Mouse (Mus musculus): ENCODE measurements around the gene Slc25a39. TPM values are rescaled to one million over a fixed set of nuclear protein-coding genes. Genes with fewer than 3 reads are reported as not detected.

Gene Slc25a39
- total and polyA plus RNA-seq, 3 experiments, result 55.9 to 231 (median 205) TPM

GRCm38 (mm10) chr11:102446581-102447461, 39.1 kb upstream of the Slc25a39 start:
- H3K9me3 ChIP-seq (replicated peaks), result no peaks in the 10 kb centered on the region
- peak overlapping the region; percentile 57; the same call in 1 of the 2 replicates for H3K4me3 ChIP-seq (ENCODE audit: low read depth, low read length)
- ATAC-seq (ENCODE audit: extremely low read depth, insufficient number of reproducible peaks, low FRiP score, poor library complexity, severe bottlenecking), result no peak
- TF ChIP-seq CTCF (IDR thresholded peaks at IDR 0.05; ENCODE audit: low read depth, low read length) (no peak), POLR2AphosphoS5 (IDR thresholded peaks at IDR 0.05; ENCODE audit: insufficient replicate concordance, low read depth, low read length) (no peak), GATA2 (IDR thresholded peaks at IDR 0.05; ENCODE audit: borderline replicate concordance, low read depth, low read length) (no peak), TAL1 (conservative IDR thresholded peaks at IDR 0.05; ENCODE audit: low read depth, low read length) (no peak), GATA1 (IDR thresholded peaks at IDR 0.05; ENCODE audit: borderline replicate concordance, low read length) (no peak)
- H3K4me1 ChIP-seq (ENCODE audit: insufficient read depth, low read depth, low read length), result peaks cover 14% of the 10 kb centered on the region
- peaks cover 80% of the 10 kb centered on the region for H3K27me3 ChIP-seq (ENCODE audit: insufficient read depth, low read length)
- no peak for DNase-seq (ENCODE audit: low spot score)
- no peaks in the 10 kb centered on the region for H3K36me3 ChIP-seq (replicated peaks)

- no peak for ATAC-seq (ENCODE audit: extremely low read depth, insufficient number of reproducible peaks, low FRiP score, poor library complexity, severe bottlenecking)
- DNase-seq (ENCODE audit: low spot score), result no peak
- no peak overlapping the region for H3K4me3 ChIP-seq (ENCODE audit: low read depth, low read length)
- TF ChIP-seq GATA1 (IDR thresholded peaks at IDR 0.05; ENCODE audit: borderline replicate concordance, low read length) (no peak), GATA2 (IDR thresholded peaks at IDR 0.05; ENCODE audit: borderline replicate concordance, low read depth, low read length) (no peak), CTCF (IDR thresholded peaks at IDR 0.05; ENCODE audit: low read depth, low read length) (no peak), POLR2AphosphoS5 (IDR thresholded peaks at IDR 0.05; ENCODE audit: insufficient replicate concordance, low read depth, low read length) (no peak), TAL1 (conservative IDR thresholded peaks at IDR 0.05; ENCODE audit: low read depth, low read length) (no peak)
- H3K27me3 ChIP-seq (ENCODE audit: insufficient read depth, low read length), result peaks cover 83% of the 10 kb centered on the region
- H3K4me1 ChIP-seq (ENCODE audit: insufficient read depth, low read depth, low read length), result peaks cover 14% of the 10 kb centered on the region
- H3K9me3 ChIP-seq (replicated peaks), result no peaks in the 10 kb centered on the region
- H3K36me3 ChIP-seq (replicated peaks), result no peaks in the 10 kb centered on the region
Observed at GRCm38 (mm10) chr11:102445891-102446361, 38.2 kb upstream of the Slc25a39 start.

GRCm38 (mm10) chr11:102445264-102445890, 37.6 kb upstream of the Slc25a39 start:
- DNase-seq (ENCODE audit: low spot score) (no peak), ATAC-seq (ENCODE audit: extremely low read depth, insufficient number of reproducible peaks, low FRiP score, poor library complexity, severe bottlenecking) (no peak)
- H3K27me3 ChIP-seq (ENCODE audit: insufficient read depth, low read length), result peaks cover 82% of the 10 kb centered on the region

GRCm38 (mm10) chr11:102444781-102445180, 37.0 kb upstream of the Slc25a39 start:
- ATAC-seq (ENCODE audit: extremely low read depth, insufficient number of reproducible peaks, low FRiP score, poor library complexity, severe bottlenecking), result no peak
- H3K4me3 ChIP-seq (ENCODE audit: low read depth, low read length), result no peak overlapping the region
- H3K9me3 ChIP-seq (replicated peaks), result no peaks in the 10 kb centered on the region
- peaks cover 14% of the 10 kb centered on the region for H3K4me1 ChIP-seq (ENCODE audit: insufficient read depth, low read depth, low read length)
- no peak for TF ChIP-seq CTCF (IDR thresholded peaks at IDR 0.05; ENCODE audit: low read depth, low read length)
- TF ChIP-seq POLR2AphosphoS5 (IDR thresholded peaks at IDR 0.05; ENCODE audit: insufficient replicate concordance, low read depth, low read length), result no peak
- TF ChIP-seq TAL1 (conservative IDR thresholded peaks at IDR 0.05; ENCODE audit: low read depth, low read length), result no peak
- no peak for TF ChIP-seq GATA1 (IDR thresholded peaks at IDR 0.05; ENCODE audit: borderline replicate concordance, low read length)
- TF ChIP-seq GATA2 (IDR thresholded peaks at IDR 0.05; ENCODE audit: borderline replicate concordance, low read depth, low read length), result no peak
- peaks cover 83% of the 10 kb centered on the region for H3K27me3 ChIP-seq (ENCODE audit: insufficient read depth, low read length)
- no peaks in the 10 kb centered on the region for H3K36me3 ChIP-seq (replicated peaks)
- DNase-seq (ENCODE audit: low spot score), result no peak

More at GRCm38 (mm10) chr11:102445264-102445890, 37.6 kb upstream of the Slc25a39 start:
- H3K4me1 ChIP-seq (ENCODE audit: insufficient read depth, low read depth, low read length), result peaks cover 14% of the 10 kb centered on the region
- H3K36me3 ChIP-seq (replicated peaks), result no peaks in the 10 kb centered on the region
- no peak for TF ChIP-seq GATA1 (IDR thresholded peaks at IDR 0.05; ENCODE audit: borderline replicate concordance, low read length)
- no peak for TF ChIP-seq POLR2AphosphoS5 (IDR thresholded peaks at IDR 0.05; ENCODE audit: insufficient replicate concordance, low read depth, low read length)
- TF ChIP-seq GATA2 (IDR thresholded peaks at IDR 0.05; ENCODE audit: borderline replicate concordance, low read depth, low read length), result no peak
- no peaks in the 10 kb centered on the region for H3K9me3 ChIP-seq (replicated peaks)
- H3K4me3 ChIP-seq (ENCODE audit: low read depth, low read length), result no peak overlapping the region

- H3K4me3 ChIP-seq (ENCODE audit: low read depth, low read length), result no peak overlapping the region
- ATAC-seq (ENCODE audit: extremely low read depth, insufficient number of reproducible peaks, low FRiP score, poor library complexity, severe bottlenecking) (no peak), DNase-seq (ENCODE audit: low spot score) (no peak)
- no peaks in the 10 kb centered on the region for H3K36me3 ChIP-seq (replicated peaks)
- no peaks in the 10 kb centered on the region for H3K9me3 ChIP-seq (replicated peaks)
- TF ChIP-seq CTCF (IDR thresholded peaks at IDR 0.05; ENCODE audit: low read depth, low read length), result no peak
- no peak for TF ChIP-seq POLR2AphosphoS5 (IDR thresholded peaks at IDR 0.05; ENCODE audit: insufficient replicate concordance, low read depth, low read length)
- no peak for TF ChIP-seq GATA2 (IDR thresholded peaks at IDR 0.05; ENCODE audit: borderline replicate concordance, low read depth, low read length)
- TF ChIP-seq TAL1 (conservative IDR thresholded peaks at IDR 0.05; ENCODE audit: low read depth, low read length), result no peak
- no peak for TF ChIP-seq GATA1 (IDR thresholded peaks at IDR 0.05; ENCODE audit: borderline replicate concordance, low read length)
- peaks cover 83% of the 10 kb centered on the region for H3K27me3 ChIP-seq (ENCODE audit: insufficient read depth, low read length)
- H3K4me1 ChIP-seq (ENCODE audit: insufficient read depth, low read depth, low read length), result peaks cover 14% of the 10 kb centered on the region
Observed at GRCm38 (mm10) chr11:102444321-102444720, 36.6 kb upstream of the Slc25a39 start.

GRCm38 (mm10) chr11:102443740-102444139, 36.0 kb upstream of the Slc25a39 start:
- TF ChIP-seq TAL1 (conservative IDR thresholded peaks at IDR 0.05; ENCODE audit: low read depth, low read length) (no peak), POLR2AphosphoS5 (IDR thresholded peaks at IDR 0.05; ENCODE audit: insufficient replicate concordance, low read depth, low read length) (no peak), GATA1 (IDR thresholded peaks at IDR 0.05; ENCODE audit: borderline replicate concordance, low read length) (no peak), GATA2 (IDR thresholded peaks at IDR 0.05; ENCODE audit: borderline replicate concordance, low read depth, low read length) (no peak)
- DNase-seq (ENCODE audit: low spot score) (no peak), ATAC-seq (ENCODE audit: extremely low read depth, insufficient number of reproducible peaks, low FRiP score, poor library complexity, severe bottlenecking) (no peak)
- Histone ChIP-seq H3K9me3 (replicated peaks) (no peaks in the 10 kb centered on the region; the same call in 1 of the 2 replicates), H3K36me3 (replicated peaks) (no peaks in the 10 kb centered on the region), H3K4me1 (ENCODE audit: insufficient read depth, low read depth, low read length) (peaks cover 14% of the 10 kb centered on the region), H3K27me3 (ENCODE audit: insufficient read depth, low read length) (peaks cover 85% of the 10 kb centered on the region), H3K4me3 (ENCODE audit: low read depth, low read length) (no peak overlapping the region)
